Comparison of ENCODE assay signal across 7 mouse cellular contexts in the genomic region with DNA sequence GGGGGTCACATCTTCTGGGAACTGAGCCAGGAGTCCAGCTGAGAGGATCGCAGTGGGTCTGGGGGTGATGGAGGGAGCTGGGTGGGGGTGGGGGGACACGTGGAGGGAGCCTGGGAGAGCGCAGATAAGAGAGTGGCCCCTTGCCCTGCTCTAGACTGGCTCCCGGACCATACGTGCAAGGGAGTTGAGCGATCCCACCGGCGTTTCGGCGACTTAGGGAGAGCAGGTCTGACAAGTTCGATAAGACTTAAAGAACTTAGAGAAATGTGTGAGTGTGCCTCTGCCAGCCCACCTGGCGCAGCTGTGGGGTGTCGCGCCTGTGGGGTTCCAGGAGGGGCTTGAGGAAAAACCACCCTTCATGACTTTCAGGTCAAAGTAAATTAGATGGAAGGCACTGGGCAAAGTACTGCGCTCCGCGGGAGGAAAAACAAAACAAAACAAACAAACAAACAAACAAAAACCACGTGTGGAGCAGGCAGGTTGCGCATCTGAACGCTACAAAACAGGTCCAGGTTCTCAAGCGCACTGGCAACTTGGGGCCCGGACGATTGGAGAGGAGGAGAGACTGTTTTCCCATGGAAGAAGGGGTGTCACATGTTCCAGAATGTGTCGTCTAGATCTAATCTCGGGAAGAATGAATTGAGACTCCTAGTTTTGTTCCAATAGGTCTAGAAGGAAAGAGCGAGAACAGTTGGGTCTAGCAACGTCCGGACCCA. TPM values are rescaled to one million over a fixed set of nuclear protein-coding genes. Genes with fewer than 3 reads are reported as not detected.
DNase-seq lines count a peak whose midpoint lies in the region; ATAC-seq and TF ChIP-seq lines count a peak whose summit lies in the region.

No protein-coding gene starts in this region.

- H3K4me3 ChIP-seq in thymus, adult 2 months (ENCODE audit: control insufficient read depth, insufficient read depth, low read length): peak overlapping the region; percentile 91
- peak overlapping the region; percentile 73 for H3K4me3 ChIP-seq in embryonic fibroblast, embryonic 13.5 days (ENCODE audit: insufficient read depth, low read length)
- H3K4me3 ChIP-seq in intestine, embryonic 14.5 days (ENCODE audit: low read depth, low read length): peak overlapping the region; percentile 66
- peak overlapping the region; percentile 58 for H3K4me3 ChIP-seq in midbrain, embryonic 12.5 days

- H3K4me1 ChIP-seq in thymus, adult 2 months (replicated peaks; ENCODE audit: control insufficient read depth, insufficient read depth, low read length): peaks cover 11% of the 10 kb centered on the region
- H3K4me1 ChIP-seq in embryonic fibroblast, embryonic 13.5 days (ENCODE audit: control insufficient read depth, insufficient read depth, low read length): peaks cover 7% of the 10 kb centered on the region; the same call in 1 of the 2 replicates
- peaks cover 7% of the 10 kb centered on the region for H3K4me1 ChIP-seq in intestine, embryonic 14.5 days (replicated peaks; ENCODE audit: control insufficient read depth, insufficient read depth, low read length)
- H3K4me1 ChIP-seq in midbrain, embryonic 12.5 days: peaks cover 15% of the 10 kb centered on the region

- no peaks in the 10 kb centered on the region for H3K27me3 ChIP-seq in thymus, adult 2 months (ENCODE audit: control insufficient read depth, insufficient read depth, low read length)
- peaks cover 26% of the 10 kb centered on the region for H3K27me3 ChIP-seq in intestine, embryonic 14.5 days (replicated peaks; ENCODE audit: control insufficient read depth, insufficient read depth, low read length)
- peaks cover 37% of the 10 kb centered on the region for H3K27me3 ChIP-seq in midbrain, embryonic 12.5 days

- peak overlapping the region; percentile 96 for H3K4me2 ChIP-seq in intestine, embryonic 14.5 days (ENCODE audit: low read length)
- peak overlapping the region; percentile 96 for H3K4me2 ChIP-seq in midbrain, embryonic 12.5 days (replicated peaks)

- no peaks in the 10 kb centered on the region for H3K36me3 ChIP-seq in thymus, adult 2 months (ENCODE audit: control insufficient read depth, insufficient read depth, low read length)
- H3K36me3 ChIP-seq in intestine, embryonic 14.5 days (ENCODE audit: control insufficient read depth, insufficient read depth, low read length): no peaks in the 10 kb centered on the region
- no peaks in the 10 kb centered on the region for H3K36me3 ChIP-seq in midbrain, embryonic 12.5 days

- TF ChIP-seq CTCF in thymus, adult 2 months (IDR thresholded peaks at IDR 0.05; ENCODE audit: borderline replicate concordance, control insufficient read depth, extremely low read depth, insufficient read depth, low read length, poor library complexity): no peak
- TF ChIP-seq CTCF in embryonic fibroblast, embryonic 13.5 days (IDR thresholded peaks at IDR 0.05; ENCODE audit: borderline replicate concordance, insufficient read depth, low read length): no peak

- ATAC-seq in intestine, embryonic 14.5 days (replicated peaks; ENCODE audit: low FRiP score, low TSS enrichment, low read depth): peak; percentile 34
- ATAC-seq in midbrain, embryonic 12.5 days (ENCODE audit: low FRiP score, low read depth): peak; percentile 61; the same call in 1 of the 2 replicates

- 15% methylated on average over 28 of the region's 28 CpGs for WGBS in thymus, adult 2 months
- WGBS in intestine, embryonic 14.5 days: 2% methylated on average over 28 of the region's 28 CpGs
- 3% methylated on average over 28 of the region's 28 CpGs for WGBS in midbrain, embryonic 12.5 days

- no peak for DNase-seq in thymus, adult 2 months
- no peak for DNase-seq in thymus, adult 18-20 months
- DNase-seq in intestine, embryonic 14.5 days (ENCODE audit: low spot score): peak; percentile 68
- no peak for DNase-seq in layer of hippocampus, postnatal 36 days
- no peak for DNase-seq in cerebellum, postnatal 4 days (ENCODE audit: low spot score in 2 of 2)

- H3K27ac ChIP-seq in thymus, adult 2 months (ENCODE audit: control insufficient read depth, insufficient read depth, low read length): no peak overlapping the region
- peak overlapping the region; percentile 20; the same call in 1 of the 2 replicates for H3K27ac ChIP-seq in embryonic fibroblast, embryonic 13.5 days (ENCODE audit: insufficient read depth, low read length)
- H3K27ac ChIP-seq in intestine, embryonic 14.5 days (ENCODE audit: low read depth): no peak overlapping the region
- H3K27ac ChIP-seq in midbrain, embryonic 12.5 days (replicated peaks): no peak overlapping the region

- peak overlapping the region; percentile 54; the same call in 1 of the 2 replicates for H3K9ac ChIP-seq in intestine, embryonic 14.5 days (ENCODE audit: low read length)
- peak overlapping the region; percentile 63 for H3K9ac ChIP-seq in midbrain, embryonic 12.5 days (replicated peaks)

- H3K9me3 ChIP-seq in intestine, embryonic 14.5 days (ENCODE audit: control insufficient read depth, low read length): no peaks in the 10 kb centered on the region
- H3K9me3 ChIP-seq in midbrain, embryonic 12.5 days: no peaks in the 10 kb centered on the region

- no peak for TF ChIP-seq POLR2A in thymus, adult 2 months (IDR thresholded peaks at IDR 0.05; ENCODE audit: control insufficient read depth, extremely low read depth, insufficient read depth, low read length, poor library complexity)
- TF ChIP-seq POLR2A in embryonic fibroblast, embryonic 13.5 days (IDR thresholded peaks at IDR 0.05; ENCODE audit: low read depth, low read length): no peak

RNA-seq across cellular contexts. Expression of a gene that starts 1.1 kb away (rescaled TPM):
- polyA plus RNA-seq in thymus, adult 2 months (2012; rRNA removed): 86.9 and 99.7 TPM in 2 replicates
- polyA plus RNA-seq in embryonic fibroblast, embryonic 13.5 days (2011; ENCODE audit: insufficient read length, low read depth, missing spikeins): 10.6 and 10.9 TPM in 2 replicates
- polyA plus RNA-seq in intestine, embryonic 14.5 days (2014; fragmentation: Nextera tagmentation; extraction: Ambion mirVana): 1.3 and 1.6 TPM in 2 replicates
- 0.82 and 0.91 TPM in 2 replicates for polyA plus RNA-seq in midbrain, embryonic 12.5 days (2016; fragmentation: Nextera tagmentation; extraction: Ambion mirVana)
- total RNA-seq in layer of hippocampus, postnatal 36 days (2021): 1 to 10 TPM; 5.3 to 8.4 TPM
